Mouse (Mus musculus): ENCODE results near the gene Pum3.

DNA sequence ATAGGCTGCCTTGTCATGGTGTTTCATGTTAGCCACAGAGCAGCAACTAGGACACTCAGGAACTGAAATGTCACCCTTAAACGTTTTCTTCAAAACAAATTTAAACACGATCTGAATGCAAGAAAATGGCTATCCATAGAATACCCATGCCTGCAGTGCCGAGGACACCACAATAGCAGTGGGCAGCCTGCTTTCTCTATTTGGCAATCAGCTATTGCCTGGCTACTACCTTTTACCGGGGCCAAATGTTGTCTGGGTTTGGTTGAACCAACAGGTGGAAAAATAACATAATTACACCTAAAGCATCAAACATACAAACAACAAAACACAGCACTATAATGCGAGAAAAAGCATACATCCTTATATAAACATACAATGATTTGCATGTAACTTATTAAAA lies 46.4 kb downstream of the Pum3 start:
- TF ChIP-seq CTCF (IDR thresholded peaks at IDR 0.05; ENCODE audit: control insufficient read depth, insufficient read depth, low read length), result no peak
- no peak for TF ChIP-seq POLR2A (IDR thresholded peaks at IDR 0.05; ENCODE audit: borderline replicate concordance, control insufficient read depth, low read depth, low read length)

All from bone marrow, adult 2 months (tissue).